Mouse (Mus musculus) midbrain, postnatal 0 days (tissue): ENCODE measurements around the gene Tenm2. TPM values are rescaled to one million over a fixed set of nuclear protein-coding genes. Genes with fewer than 3 reads are reported as not detected.

Source experiments
- ATAC-seq: fragments of 200-750 bp; cut with Nextera tagmentation; 2 replicates; pipeline ENCODE4 v1.8.0; 2017; ENCODE audit warnings: moderate number of reproducible peaks, mild to moderate bottlenecking, moderate TSS enrichment, moderate library complexity; ENCODE audit not compliant: low FRiP score
- DNase-seq: peaks from one replicate; pipeline ENCODE4 v3.0.0-alpha.2; 2015; ENCODE audit warnings: low spot score
- H3K27ac ChIP-seq: fragments of 300-500 bp; sonication (generic); 2 replicates; pipeline ENCODE4 v1.5.1; 2014; ENCODE audit warnings: low read depth, mild to moderate bottlenecking, low read length, mixed read lengths
- H3K27me3 ChIP-seq: fragments of 300-500 bp; sonication (generic); 2 replicates; pipeline ENCODE4 v1.6.1; 2014; ENCODE audit warnings: low read length, control low read depth, mixed read lengths; ENCODE audit not compliant: insufficient read depth
- H3K36me3 ChIP-seq: fragments of 300-500 bp; sonication (generic); 2 replicates; pipeline ENCODE4 v1.6.1; 2014; ENCODE audit warnings: low read length, control low read depth, mixed read lengths; ENCODE audit not compliant: insufficient read depth
- H3K4me1 ChIP-seq: fragments of 300-500 bp; sonication (generic); 2 replicates; pipeline ENCODE4 v1.6.1; 2014; ENCODE audit warnings: mild to moderate bottlenecking, control low read depth, antibody characterized with exemption, low read length, mixed read lengths; ENCODE audit not compliant: insufficient read depth
- H3K4me2 ChIP-seq: fragments of 300-500 bp; sonication (generic); 2 replicates; pipeline ENCODE4 v1.6.1; 2014; ENCODE audit warnings: low read depth, mild to moderate bottlenecking, low read length, mixed read lengths; ENCODE audit not compliant: poor library complexity, severe bottlenecking
- H3K4me3 ChIP-seq: fragments of 300-500 bp; sonication (generic); 2 replicates; pipeline ENCODE4 v1.5.1; 2014; ENCODE audit warnings: low read depth, mild to moderate bottlenecking, low read length, moderate library complexity
- H3K9ac ChIP-seq: fragments of 300-500 bp; sonication (generic); replicated peaks from 2 replicates; pipeline ENCODE4 v1.6.1; 2014; ENCODE audit warnings: mild to moderate bottlenecking, low read length, moderate library complexity, mixed read lengths; ENCODE audit not compliant: poor library complexity, severe bottlenecking
- H3K9me3 ChIP-seq: fragments of 300-500 bp; sonication (generic); 2 replicates; pipeline ENCODE4 v1.6.1; 2016; ENCODE audit warnings: low read length, control low read depth
- CTCF ChIP-seq: IDR thresholded peaks from 2 replicates; pipeline ENCODE4 v1.5.1; 2016; ENCODE audit warnings: antibody characterized with exemption, mild to moderate bottlenecking
- WGBS: fragments of 180-500 bp; shearing (Covaris S2); extraction: QIAGEN DNeasy Blood & Tissue Kit; methylation state at CpG from one replicate; pipeline ENCODE4 v1.1.7; 2014; 5-methylcytosine and 5-hydroxymethylcytosine counted together
- polyA plus RNA-seq: library from polyadenylated mRNA; unstranded; fragments of >200 nt; fragmentation: Nextera tagmentation; extraction: Ambion mirVana; gene quantifications from 2 replicates; pipeline ENCODE4 v1.2.1, GENCODE M21; 2015
- total RNA-seq: library from RNA; depleted of rRNA; stranded (reverse); fragments of >200 nt; gene quantifications from 2 replicates; pipeline ENCODE4 v1.2.3, GENCODE M21; 2014

The Tenm2 gene
- total and polyA plus RNA-seq, 2 experiments from 2014 or later = 62.6 to 138 TPM

DNA sequence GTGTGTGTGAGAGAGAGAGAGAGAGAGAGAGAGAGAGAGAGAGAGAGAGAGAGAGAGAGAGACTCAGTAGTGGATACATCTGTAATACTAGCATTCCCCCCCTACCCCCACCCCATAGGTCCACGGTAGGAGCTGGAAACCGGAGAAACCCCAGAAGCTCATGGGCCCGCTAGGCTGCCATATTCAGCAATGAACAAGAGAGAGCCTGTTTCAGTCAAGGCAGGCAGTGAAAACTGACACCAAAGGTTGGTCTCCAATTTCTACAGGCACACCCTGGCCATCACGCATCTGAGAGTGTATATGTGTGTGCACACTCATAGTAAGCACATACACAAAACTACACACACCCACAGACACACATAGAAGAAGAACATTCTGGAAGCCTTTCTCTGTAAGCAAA lies 685.1 kb downstream of the Tenm2 start:
- Histone ChIP-seq H3K4me3 (no peak overlapping the region), H3K4me1 (no peaks in the 10 kb centered on the region), H3K36me3 (no peaks in the 10 kb centered on the region), H3K27ac (no peak overlapping the region), H3K9ac (no peak overlapping the region), H3K27me3 (no peaks in the 10 kb centered on the region), H3K4me2 (no peak overlapping the region), H3K9me3 (no peaks in the 10 kb centered on the region)
- no peak for ATAC-seq
- no peak for DNase-seq
- no peak for TF ChIP-seq CTCF
- WGBS = 61% methylated on average over 4 of the region's 4 CpGs

DNA sequence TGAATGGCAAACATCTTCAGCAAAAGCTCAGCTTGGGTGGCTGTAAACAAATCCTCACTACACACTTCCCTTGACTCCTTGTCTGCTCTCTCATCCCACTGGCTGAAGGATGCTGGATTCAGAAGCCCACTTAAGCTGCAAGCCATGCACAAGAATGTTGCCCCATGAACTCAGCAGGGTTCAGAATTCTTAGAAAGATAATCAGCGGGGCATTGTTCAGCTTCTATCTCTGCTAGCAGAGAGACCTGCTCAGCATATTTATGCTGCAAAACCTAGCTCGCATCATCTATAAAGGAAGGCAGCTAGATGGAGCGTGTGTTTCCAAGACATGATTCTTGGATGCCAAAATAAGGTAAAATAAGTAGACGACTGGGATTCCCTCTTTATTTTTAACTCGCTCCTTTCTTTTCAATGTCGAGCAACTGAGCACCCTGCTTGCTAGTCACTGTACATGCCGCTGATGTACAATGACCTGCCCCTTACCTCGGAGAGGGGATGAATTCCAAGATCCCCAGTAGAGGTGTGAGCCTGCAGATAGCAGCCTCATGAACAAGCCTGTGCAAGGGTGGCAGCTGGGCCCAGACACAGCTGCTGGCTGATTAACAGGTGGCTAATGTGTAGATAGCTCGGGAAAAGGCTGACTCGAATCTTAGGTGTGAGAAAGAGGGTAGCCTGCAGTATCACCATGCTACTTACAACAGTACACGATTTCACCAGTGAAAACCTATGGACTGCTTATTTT lies 686.2 kb downstream of the Tenm2 start:
- 0 out of 2 replicates have a peak overlapping the region, but pooled peaks have one; percentile 1 for H3K27ac ChIP-seq

DNA sequence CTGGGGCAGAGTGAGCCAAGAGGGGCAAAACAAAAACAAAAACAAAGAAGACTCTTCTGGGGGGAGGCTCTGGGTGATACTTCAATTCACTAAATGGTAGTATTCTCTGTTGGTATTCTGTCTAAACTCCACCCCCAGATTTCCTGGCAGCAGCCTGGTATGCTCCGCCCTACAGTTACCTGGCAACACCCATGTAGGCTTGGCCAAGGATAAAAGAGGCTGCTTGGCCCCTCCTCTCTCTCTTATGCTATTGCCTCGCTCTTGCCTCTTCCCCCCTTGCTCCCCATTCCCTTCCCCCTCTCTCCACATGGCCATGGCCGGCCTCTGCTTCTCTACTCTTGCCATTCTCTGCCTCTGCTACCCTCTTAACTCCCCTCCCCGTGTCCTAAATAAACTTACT lies 687.6 kb downstream of the Tenm2 start:
- Histone ChIP-seq H3K27me3 (no peaks in the 10 kb centered on the region), H3K4me2 (no peak overlapping the region), H3K4me1 (no peaks in the 10 kb centered on the region), H3K4me3 (no peak overlapping the region), H3K9me3 (no peaks in the 10 kb centered on the region), H3K36me3 (no peaks in the 10 kb centered on the region), H3K9ac (no peak overlapping the region), H3K27ac (no peak overlapping the region)
- no peak for DNase-seq
- 67% methylated on average over 4 of the region's 4 CpGs for WGBS
- no peak for ATAC-seq
- TF ChIP-seq CTCF = no peak

More for the DNA sequence above, 686.2 kb downstream of the Tenm2 start:
- 30% methylated on average over 11 of the region's 11 CpGs for WGBS
- H3K4me1 ChIP-seq = no peaks in the 10 kb centered on the region
- no peaks in the 10 kb centered on the region for H3K27me3 ChIP-seq
- H3K9ac ChIP-seq = no peak overlapping the region
- H3K4me2 ChIP-seq = no peak overlapping the region
- DNase-seq (no peak), ATAC-seq (no peak)
- no peaks in the 10 kb centered on the region for H3K9me3 ChIP-seq
- no peak overlapping the region for H3K4me3 ChIP-seq
- TF ChIP-seq CTCF = peak; percentile 9; the same call in 1 of the 2 replicates
- no peaks in the 10 kb centered on the region for H3K36me3 ChIP-seq

DNA sequence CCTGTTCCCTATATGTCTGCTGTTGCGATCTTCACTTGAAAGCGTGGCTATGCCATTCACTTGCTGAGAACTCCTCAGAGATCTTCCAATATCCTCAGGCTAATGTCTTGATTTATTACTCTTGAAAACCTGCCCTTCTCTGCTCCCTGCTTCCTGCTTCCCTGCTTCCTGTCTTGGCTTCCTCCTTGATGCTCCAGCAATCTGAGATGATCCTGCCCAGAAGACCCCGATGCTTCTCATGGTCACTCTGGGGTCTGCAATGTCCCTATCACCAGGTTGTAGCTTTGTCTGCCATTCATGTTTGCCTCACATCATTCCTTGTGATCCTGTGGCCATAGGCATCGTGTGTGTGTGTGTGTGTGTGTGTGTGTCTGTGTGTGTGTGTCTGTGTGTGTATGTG lies 697.6 kb downstream of the Tenm2 start:
- Histone ChIP-seq H3K9me3 (no peaks in the 10 kb centered on the region), H3K36me3 (no peaks in the 10 kb centered on the region), H3K27me3 (no peaks in the 10 kb centered on the region), H3K4me1 (no peaks in the 10 kb centered on the region; the same call in 1 of the 2 replicates), H3K27ac (no peak overlapping the region), H3K4me2 (no peak overlapping the region), H3K9ac (no peak overlapping the region), H3K4me3 (no peak overlapping the region)
- DNase-seq (no peak), ATAC-seq (no peak)
- no peak for TF ChIP-seq CTCF
- WGBS = 82% methylated on average over 4 of the region's 4 CpGs

DNA sequence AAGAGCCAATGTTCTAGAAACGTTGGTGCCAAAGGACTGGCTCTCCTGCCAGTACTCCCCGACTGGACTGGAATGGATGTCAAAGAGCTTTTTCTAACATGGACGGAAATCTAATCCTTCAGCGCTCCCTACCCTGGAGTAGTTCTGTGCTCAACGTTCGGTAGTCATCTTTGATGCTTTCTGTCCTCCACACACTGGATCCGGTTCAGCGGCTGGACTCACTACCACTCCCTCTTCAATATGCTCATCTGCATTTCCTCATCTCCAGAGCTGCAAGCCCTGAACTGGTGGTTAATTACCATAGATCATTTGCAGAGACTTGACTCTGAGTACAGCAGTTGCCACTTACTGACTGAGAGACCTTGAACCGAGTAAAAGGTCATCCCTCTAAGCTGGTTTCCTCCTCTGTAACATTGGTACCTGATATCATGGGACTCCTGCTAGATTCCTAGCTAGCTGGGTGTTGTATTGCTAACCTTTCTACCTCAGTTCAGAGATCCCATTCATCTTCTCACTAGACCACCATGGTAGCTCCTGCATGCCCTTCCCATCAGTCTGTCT lies 698.1 kb downstream of the Tenm2 start:
- Histone ChIP-seq H3K9me3 (no peaks in the 10 kb centered on the region), H3K9ac (no peak overlapping the region), H3K27ac (no peak overlapping the region), H3K27me3 (no peaks in the 10 kb centered on the region), H3K4me3 (no peak overlapping the region), H3K36me3 (no peaks in the 10 kb centered on the region), H3K4me2 (no peak overlapping the region), H3K4me1 (no peaks in the 10 kb centered on the region; the same call in 1 of the 2 replicates)
- no peak for TF ChIP-seq CTCF
- no peak for DNase-seq
- 90% methylated on average over 9 of the region's 9 CpGs for WGBS
- no peak for ATAC-seq

DNA sequence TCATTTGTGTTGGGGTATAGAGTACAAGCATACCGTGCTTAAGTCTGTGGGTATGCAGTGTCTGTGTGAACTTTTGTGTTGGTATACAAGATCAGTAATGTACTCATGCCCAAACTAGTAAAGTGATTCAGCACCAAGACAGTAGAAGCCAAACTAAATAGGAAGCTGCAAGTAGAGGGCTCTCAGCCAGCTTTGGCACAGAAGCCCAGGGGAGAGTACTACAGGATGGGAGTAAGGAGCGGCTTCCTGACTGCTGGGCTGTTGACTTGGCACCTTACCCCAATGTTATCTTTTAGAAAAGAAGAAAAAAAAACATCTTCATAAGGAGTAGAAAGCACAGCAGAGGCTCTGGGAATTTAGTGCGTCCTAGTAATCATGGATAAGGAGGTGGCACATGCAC lies 700.2 kb downstream of the Tenm2 start:
- Histone ChIP-seq H3K9me3 (no peaks in the 10 kb centered on the region), H3K4me3 (no peak overlapping the region), H3K27me3 (no peaks in the 10 kb centered on the region), H3K9ac (no peak overlapping the region), H3K4me1 (no peaks in the 10 kb centered on the region; the same call in 1 of the 2 replicates), H3K4me2 (no peak overlapping the region), H3K36me3 (no peaks in the 10 kb centered on the region), H3K27ac (no peak overlapping the region)
- TF ChIP-seq CTCF = no peak
- ATAC-seq = no peak
- 74% methylated on average over 3 of the region's 3 CpGs for WGBS
- no peak for DNase-seq
